Mouse (Mus musculus) duodenum, adult 2 months (tissue): ENCODE measurements around the gene Gm6760. TPM values are rescaled to one million over a fixed set of nuclear protein-coding genes. Genes with fewer than 3 reads are reported as not detected.

Experiments used
- polyA plus RNA-seq: library from polyadenylated mRNA; depleted of rRNA; stranded (reverse); fragments of >200 nt; gene quantifications from 2 replicates; pipeline ENCODE4 v1.2.3, GENCODE M21; 2012; ENCODE audit warnings: low replicate concordance; rRNA removed

Gene Gm6760
- not detected in 2 replicates for polyA plus RNA-seq

DNA sequence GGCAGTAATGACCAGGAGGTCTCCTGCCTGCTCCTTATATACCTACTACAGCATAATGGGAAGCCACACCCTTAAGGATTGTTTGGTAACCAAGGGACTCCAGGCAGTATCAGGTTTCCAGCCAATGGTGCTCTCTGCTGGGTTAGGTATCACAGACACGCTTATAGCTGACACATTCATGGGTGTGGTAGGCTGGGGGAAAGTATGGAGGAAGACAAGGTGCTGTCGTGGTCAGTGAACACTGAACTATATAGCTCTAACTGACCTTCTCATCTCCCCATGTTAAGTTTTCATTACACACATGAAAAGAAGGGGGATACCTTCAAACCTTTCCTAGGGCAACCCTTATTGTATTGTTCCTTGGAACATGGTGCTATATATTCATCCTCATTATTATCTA, at the start of gene Gm6760:
TSS of gene Gm6760 (minus strand) at position 101 of the 400 bp plus-strand sequence.

DNA sequence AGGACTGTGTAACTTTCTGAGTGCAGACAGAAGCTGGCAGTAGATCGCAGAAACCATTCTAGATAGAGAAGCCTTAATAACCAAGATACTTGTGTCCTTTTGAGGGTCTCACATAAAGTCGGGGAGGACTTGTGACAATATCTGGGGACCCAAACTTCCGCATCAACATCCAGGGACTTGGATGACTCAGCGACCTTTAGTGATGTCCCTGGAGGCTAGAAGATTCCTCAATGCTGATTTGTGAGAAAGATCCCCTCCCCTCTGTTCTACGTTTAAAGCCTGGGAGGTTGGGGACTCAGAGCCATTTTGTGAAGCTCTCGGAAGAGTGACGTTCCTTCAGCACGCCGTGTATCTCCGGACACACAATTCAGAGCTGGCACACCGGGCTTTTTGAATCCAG, 21.2 kb upstream of the Gm6760 start, which contains the start of gene 3830417A13Rik:
TSS of gene 3830417A13Rik (plus strand) at position 301 of the 400 bp plus-strand sequence.

Other genes starting within 250 kb of the Gm6760 start
- gene 3830417A13Rik, start 21.4 kb upstream of the Gm6760 start, polyA plus RNA-seq: not detected in 2 replicates
- not detected in 2 replicates for gene Slitrk4, start 124.8 kb upstream of the Gm6760 start, polyA plus RNA-seq